Mouse (Mus musculus) A20 (cell line): Measurements from ENCODE around the gene Tcp11l2.

Experiments
- DNase-seq: peaks from one replicate; pipeline ENCODE4 v3.0.0-alpha.2; 2011; ENCODE audit warnings: low read depth, low spot score

Gene Tcp11l2

DNA sequence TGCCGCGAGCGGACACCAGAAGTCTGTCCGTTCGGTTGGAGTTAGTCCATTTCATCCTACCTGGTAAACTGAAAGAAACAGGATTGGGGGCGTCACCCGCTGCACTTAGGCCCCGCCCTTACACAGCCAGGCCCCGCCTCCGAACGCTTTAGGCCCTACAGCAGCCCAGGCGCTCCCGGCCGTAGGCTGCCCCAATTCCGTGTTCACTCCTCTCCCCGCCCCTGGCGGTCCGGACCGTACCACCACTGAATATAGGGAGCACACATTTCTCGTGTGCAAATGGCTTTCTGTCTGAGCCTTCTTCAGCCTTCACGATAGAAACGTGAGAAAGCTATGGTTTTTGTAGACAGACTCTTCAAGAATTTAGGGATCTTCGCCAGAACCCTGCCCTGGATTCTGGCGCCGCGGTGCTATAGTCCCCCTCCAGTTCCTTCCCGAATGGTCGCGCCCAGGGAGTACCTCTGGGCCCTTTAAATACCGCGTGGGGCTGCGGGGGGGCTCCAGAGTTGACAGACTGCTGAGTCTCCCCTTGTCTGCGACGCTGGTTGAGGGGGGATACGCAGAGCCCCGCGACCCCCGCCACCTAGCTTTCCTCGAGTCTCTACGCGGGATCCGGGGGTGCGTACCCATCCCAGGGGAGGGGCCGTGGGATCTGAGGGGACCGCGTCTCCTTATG, at the start of gene Tcp11l2:
Tcp11l2 (plus strand) TSS at position 232 of the 676 bp plus-strand sequence.
- DNase-seq, result peak; percentile 97

DNA sequence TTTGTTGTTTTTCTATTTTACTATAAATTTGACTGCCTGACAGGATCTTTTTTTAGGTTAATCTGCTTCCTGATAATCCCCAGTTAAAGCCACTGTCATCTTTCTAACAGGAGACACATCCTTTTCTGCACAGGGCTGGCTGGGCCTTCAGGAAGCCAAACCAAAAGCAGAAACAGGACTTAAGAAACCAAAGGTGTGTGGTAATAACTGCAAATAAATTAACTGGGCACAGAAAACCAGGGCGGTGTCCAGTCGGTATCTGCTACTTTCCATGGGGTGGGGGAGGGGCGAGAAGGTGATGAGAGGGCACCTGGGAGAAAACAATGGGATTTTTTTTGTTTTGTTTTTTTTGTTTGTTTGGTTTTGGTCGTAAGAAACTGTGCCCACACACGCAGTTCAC, 49.4 kb upstream of the Tcp11l2 start:
- DNase-seq, result no peak

DNA sequence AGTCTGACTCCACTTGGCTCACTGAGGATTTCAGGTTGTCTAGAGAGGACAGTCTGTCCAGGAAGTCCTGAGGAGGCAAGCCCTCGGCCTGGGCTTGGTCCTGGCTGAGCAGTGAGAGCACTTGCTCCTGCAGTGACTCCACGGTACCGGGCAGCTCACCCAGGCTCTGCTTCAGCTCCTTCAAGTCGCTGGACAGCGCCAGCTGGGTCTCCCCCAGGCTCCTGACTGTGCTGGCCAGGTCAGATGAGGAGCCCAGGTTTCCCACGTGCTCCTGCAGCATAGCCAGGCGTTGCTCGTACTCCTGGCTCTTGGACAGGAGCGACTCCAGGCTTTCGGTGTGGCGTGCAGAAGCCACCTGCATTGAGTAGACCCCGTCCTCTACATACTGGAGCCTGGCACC, 48.8 kb upstream of the Tcp11l2 start:
- DNase-seq, result no peak

DNA sequence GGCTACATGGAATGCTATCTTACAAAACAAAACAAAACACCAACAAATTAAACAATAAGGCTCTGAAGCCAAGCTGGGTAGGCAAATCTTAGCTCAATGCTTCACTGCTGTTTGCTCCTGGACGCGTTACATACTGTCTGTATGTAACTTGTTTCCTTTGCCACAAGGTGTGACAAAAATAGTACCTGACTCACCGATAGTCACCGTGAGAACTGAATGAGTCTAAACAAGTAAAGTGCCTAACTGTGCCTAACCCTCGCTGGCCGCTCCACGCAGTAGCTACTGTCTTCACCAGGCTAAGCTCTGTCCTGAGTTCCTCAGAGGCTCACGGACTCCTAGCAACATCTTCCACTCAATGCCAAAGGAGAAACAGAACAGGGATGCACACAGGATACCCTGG, 46.0 kb upstream of the Tcp11l2 start:
- no peak for DNase-seq

DNA sequence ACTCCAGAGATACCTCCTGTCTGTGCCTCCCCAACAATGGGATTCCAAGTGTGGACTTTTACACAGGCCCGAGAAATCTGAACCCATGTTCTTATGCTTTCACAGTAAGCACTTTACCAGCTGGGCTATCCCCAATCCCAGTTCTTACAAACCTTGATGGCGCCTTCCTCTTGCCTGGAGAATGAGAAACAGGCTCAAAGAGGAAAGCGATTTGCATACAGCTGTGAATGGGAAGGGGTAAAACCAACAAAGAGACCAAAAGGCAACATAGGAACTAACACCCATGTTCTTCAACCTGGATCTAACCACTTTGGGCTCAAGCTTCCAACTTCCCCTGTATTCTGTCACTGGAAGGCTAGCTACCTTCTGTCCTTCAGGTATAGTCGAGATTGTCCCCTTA, 44.9 kb upstream of the Tcp11l2 start:
- DNase-seq, result no peak

DNA sequence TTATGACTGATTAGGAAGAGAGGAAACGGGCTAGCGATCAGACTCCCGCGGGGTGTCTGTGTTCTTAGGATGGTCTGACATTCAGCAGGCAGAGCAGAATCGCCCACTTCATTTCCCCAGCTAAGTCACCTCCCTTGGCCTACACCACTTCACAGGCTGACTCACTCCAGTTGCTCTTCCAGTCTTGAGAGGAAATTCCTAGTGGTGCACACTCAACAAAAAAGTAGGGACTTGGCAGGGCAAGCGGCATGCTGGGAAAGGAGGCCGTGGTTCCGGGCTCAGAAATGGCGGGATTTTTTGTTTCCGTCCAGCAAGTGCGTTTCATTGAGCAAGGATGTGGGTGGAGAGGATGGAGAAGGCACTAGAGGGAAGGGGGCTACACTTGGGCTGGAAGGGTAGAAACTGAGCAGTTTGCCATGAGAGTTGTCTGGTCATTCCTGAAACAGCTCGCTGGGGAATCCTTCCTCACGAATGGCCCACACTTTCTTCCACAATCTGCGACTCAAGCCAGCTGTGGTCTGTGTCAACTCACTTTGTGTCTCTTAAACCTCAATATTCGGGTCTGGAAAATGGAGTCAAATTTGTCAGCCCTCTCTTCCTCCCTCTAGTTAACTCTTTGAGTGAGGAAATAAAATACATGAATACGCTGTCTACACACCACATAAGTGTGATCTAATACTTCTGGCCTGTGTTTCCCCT, 44.1 kb upstream of the Tcp11l2 start:
- DNase-seq, result no peak

DNA sequence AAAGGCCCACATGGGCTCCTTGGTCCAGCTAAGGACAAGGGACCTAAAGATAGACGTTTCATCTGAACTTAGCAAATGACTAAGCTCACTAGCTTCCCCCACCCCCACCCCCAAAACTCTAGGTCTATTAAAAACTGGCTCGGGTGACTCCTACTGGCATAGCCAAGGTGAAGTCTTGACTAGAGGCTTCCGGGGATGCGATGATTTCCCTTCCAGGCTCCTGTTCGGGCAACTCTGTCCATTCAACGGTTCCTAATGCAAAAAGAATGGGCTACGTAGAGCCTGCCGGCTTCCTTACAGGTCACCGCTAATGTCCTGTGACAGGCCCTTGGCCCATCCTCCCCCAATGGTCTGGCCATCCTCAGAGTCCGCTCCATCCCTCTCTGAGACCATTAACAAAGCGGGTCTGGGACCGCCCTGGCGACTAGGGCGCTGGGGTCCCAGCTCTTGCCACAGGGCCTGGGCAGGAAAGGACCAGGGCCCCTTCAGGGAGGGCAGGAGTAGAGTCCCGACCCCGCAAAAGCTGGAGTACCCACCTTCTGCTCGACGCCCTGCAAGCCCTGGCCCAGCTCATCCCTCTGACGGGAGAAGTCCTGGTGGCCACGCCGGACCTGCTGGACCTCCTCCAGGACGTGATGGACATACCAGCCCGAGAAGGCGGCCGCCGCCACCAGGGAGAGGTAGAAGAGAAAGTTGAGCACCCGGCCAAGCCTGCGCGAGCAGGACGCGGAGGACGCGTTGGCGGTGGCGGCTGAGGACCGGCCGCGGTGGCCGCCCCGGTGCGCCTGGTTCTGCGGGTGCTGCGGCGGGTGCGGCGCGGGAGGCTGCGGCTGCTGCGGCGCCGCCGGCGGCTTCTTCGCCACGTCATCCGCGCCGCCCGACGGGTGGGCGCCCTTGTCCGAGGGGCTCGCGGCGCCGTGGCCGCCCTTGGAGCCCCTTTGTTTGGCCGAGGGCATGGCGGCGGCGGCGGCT, 43.2 kb upstream of the Tcp11l2 start:
- DNase-seq, result no peak

DNA sequence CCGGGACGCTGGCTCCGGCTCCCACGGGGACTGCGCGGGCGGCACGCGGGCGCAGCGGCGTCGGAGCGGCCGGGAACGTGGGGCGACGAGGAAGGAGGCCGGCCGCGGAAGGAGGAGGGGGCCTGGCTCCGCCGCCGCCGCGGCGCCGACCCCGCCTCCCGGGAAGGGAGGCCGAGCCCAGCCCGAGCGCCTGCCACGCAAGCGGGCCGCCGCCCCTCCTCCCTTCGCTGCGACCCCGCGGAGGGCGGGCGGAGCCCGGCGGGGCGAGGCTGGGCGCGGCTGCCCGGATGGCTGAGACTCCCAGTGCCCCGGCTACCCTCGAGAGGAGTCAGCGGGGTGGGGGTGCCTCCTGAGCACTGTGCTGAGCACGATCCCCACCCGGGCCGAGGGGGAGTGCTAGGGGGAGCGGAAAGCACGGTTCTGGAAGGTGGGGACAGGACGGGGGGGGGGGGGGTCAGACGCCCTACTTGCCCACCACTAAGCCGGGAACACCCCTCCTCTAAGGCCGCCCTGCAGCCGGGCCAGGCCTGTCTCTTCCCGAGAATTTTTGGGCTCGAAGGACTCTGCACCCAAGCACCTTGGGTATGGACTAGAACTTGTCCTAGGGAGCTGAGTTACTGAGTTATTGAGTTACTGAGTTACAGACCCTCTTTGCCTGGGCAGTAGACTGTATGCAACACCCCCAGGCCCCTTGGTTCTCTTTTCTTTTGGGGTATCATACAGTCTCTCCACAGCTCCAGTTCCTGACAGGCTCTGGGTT, 42.3 kb upstream of the Tcp11l2 start, which contains the start of gene Ckap4:
Ckap4 (minus strand) TSS at position 151 of the 760 bp plus-strand sequence.
- DNase-seq, result no peak

DNA sequence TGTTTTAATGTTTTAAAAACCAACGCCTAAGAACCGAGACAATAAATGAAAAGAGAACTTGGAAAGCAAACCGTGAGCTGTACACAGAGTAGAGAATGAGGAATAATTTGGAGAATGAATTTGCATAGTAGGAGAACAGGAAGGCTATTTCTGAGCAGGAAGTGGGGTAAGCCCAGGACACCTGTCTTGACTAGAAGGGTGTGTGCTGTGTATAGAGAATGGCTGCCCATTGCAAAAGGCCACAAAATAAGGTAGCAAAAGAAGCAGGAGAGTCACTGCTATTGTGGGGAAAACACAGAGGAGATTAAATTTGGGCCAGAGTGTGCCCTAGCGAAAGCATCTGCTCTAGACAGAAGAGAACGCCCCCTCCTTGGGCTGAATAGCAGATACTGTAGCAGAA, 41.0 kb upstream of the Tcp11l2 start:
- DNase-seq, result peak; percentile 63

DNA sequence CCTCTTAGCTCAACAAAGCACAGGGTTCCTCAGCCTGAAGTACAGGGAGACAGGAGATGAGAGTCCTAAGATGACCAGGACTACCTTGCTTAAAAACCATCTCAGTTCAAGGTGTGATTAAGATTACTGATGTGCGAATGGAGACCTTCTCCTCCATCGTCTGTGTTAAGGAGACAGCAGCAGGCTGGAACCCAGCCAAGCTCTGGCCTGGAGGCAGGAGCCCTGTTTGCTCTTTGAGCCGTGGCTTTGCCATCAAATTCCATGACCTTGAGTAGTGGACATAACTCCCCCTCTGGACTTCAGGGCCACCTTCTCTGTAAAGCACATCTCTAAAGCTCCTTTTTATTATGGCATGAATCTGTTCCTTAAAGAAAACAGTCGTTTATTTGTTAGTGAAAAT, 40.6 kb upstream of the Tcp11l2 start:
- no peak for DNase-seq

DNA sequence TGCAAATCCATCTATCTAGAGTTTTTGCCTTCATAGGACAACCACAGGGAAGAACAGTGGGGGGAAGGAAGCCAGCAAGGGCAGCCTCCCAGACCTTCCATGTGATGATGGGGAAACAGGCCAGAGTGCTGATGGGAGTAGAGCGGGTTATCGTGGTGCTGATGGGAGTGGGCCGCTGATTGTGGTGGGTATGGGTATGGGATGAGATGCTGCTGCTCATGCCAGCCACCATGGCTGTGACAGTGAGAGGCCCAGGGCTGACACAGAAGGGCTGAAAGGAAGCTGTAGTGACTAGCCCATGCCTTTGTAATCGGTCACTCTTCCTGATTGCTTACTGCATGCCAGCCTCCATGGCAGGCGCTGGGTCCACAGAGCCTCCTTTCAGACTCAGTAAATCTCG, 36.8 kb upstream of the Tcp11l2 start:
- DNase-seq, result no peak

DNA sequence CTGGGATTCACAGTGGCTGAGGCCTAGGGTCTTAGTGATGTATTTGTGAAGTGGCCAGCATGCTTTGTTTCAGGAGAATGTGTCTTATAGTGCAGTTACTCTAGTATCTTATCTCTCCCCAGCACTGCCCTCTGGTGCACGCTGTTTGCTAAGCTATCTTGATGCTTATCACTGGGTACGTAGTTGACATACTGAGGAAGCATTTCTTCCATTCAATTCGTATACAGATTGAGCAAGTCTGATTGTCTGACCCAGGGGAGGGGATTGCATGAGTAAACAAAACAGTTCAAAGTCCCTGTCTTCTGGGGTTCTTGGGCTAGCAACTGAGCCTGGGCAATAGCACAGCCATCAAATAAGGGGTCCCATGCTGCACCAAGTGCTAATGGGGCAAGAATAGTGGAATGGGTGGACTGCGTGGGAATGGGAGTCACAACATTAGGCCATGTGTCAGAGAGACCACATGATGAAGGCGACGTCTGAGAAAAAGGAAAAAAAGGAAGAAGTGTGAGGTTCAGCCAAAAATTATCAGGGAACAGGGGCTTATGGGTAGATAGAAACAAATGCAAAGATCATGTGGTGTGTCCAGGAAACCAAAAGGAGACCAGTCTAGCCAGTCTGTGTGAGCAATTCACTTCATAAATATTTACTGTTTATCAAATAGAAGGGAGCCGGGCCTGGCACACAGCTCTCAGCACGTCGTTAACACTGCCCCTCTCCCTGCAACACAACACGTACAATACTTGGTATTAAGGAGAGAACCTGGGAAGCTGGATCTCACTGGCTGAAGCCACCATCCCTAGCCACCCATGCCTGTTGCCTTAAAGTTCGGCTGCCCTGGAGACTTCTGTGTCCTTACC, 33.4 kb upstream of the Tcp11l2 start:
- DNase-seq, result no peak

DNA sequence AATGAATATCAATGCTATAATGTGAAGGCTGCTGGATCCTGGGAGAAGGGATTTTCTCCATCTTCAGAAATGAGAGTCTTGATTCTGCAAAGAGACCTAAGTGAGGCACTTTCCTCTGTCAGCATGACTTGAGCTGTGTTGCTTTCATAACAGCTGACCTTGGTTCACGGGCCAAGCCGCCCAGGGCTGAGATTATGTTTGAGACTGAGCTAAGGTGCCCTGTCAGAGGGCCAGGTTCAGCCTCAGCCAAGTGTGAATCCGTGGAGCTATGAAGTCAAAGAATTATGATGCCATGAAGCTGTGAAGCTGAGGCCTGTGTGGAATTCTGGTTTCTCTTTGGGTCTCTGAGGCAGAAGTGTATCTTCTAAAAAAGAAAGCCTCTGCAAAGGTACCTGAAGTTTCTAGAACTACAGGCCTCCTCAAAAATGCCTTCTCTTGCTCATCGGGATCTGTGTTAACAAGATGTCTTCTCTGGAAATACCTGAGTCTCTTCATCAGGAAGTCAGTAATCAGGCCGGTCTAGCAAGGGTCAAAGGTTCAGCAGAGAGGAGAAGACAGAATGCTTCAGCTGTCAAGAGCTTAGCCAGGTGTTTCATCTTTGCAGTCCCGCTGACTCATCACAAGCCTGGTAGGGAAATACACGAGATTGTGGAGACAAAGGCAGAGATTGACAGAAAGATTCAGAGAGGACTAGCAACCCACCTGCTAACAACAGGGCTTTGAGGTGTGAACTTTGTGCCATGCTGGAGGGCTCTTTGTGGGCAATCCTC, 31.4 kb upstream of the Tcp11l2 start:
- peak; percentile 82 for DNase-seq

DNA sequence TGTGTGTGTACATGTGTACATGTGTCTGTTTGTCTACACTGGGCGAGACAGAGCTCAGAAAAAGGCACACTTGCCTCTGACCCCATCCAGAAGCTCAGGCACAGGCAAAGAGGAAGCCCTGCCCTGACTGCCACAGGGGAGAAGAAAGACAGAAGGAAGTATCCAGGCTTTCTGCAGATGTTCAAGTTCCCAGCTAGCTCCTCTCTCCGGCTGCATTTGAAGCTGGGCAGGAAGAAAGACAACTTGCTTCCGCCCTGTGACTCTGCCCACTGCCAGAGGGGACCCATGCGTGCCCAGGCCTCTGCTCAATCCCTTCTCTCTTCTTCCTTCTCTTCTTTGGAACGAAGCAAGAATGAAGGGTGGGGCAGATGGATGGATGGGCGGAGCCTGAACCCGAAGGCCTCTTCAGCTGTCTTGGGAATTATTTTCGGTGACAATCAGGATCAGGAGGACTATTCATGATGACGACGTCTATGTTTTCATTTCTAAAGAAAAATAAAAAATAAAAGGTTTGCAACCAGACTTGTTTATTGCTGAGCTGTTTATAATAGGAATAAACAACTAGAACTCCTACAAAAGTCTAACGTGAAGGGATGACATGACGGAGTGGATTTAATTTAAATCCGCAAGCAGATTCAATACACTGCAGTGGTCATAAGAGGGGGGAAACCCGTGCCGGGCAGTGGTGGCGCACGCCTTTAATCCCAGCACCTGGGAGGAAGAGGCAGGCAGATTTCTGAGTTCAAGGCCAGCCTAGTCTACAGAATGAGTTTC, 27.1 kb upstream of the Tcp11l2 start:
- no peak for DNase-seq

DNA sequence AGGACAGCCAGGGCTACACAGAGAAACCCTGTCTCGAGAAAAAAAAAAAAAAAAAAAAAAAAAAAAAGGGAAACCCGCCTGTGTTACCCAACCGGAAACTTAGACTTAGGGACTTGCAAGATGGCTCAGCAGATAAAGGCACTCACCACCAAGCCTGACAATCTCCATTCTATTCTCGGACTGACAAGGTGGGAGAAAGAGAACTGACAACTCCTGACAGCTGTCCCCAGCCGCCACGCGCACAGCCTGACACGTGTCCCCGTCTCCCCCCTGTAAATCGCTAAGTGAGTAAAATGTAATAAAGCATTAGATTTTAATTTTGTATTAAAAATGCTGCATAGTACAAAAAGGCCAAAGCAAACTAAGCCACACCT, 26.5 kb upstream of the Tcp11l2 start:
- no peak for DNase-seq

DNA sequence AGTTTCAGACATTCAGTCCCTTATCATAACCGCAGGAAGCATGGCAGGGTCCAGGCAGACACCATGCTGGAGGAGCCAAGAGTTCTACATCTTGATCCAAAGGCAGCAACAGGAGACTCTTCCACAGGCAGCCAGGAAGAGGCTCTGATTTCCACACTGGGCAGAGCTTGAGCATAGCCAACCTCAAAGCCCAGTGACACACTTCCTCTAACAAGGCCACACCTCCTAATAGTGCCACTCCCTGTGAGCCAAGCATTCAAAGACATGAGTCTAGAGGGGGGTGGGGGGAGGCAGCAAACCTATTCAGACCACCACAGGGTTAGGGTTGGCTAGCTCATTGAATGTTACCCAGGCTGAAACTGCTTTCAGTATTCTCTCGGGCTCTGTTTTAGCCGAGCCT, 24.6 kb upstream of the Tcp11l2 start:
- DNase-seq, result no peak

DNA sequence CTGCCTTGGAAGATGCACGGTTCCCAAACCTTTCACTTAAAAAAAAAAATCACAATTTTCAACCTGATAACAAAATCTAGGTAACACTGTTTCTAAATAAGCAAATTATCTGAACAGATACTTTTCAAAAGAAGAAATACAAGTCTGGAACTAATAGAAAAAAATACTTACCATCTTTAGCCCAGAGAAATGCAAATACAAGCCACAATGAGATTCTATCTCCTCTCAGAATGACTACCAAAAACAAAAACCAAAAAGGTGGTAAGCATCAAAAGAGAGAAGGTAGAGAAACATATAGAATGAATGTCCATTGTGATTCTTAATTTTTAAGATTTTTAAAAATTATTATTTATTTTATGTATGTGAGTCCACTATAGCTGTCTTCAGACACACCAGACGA, 23.9 kb upstream of the Tcp11l2 start:
- DNase-seq, result no peak

DNA sequence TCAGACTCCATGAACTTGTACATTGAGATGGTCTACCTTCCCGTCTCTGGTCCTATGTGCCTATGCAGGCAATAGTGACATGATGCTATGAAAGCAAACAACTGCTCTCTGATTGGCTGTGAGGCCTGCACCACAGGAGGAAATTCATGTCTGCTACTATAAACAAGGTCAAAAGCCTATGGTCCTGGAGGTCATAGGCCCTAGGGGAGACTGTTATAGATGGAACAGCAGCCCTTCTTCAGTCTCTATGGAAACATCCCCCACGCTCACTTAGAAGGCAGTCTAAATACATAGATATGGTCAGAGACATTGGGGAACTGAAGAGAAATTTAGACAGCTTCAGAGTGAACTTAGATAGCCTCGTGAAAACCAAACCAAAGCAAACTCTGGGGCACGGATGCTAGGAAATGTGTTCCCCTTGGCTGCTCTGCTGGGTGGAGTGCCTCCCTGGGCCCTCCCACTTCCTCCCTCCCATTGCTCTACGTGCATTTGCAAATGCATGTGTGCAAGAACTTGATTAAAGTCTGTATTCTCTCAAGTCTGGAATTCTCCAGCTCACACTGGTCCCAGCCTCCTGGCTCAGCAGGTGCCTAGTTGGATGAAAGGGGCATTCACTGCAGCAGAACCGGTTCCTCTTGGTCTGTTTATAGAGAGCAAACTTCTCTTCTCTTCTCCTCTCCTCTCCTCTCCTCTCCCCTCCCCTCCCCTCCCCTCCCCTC, 22.0 kb upstream of the Tcp11l2 start:
- peak; percentile 56 for DNase-seq
